Mouse (Mus musculus) liver, embryonic 15.5 days (tissue): ENCODE results near the gene Islr2. TPM values are rescaled to one million over a fixed set of nuclear protein-coding genes. Genes with fewer than 3 reads are reported as not detected.

ENCODE experiments used
- ATAC-seq: fragments of 200-750 bp; cut with Nextera tagmentation; 2 replicates; pipeline ENCODE4 v1.8.0; 2017; ENCODE audit warnings: moderate number of reproducible peaks, mild to moderate bottlenecking, moderate library complexity; ENCODE audit not compliant: insufficient read depth
- H3K27ac ChIP-seq: fragments of 300-500 bp; sonication (generic); replicated peaks from 2 replicates; pipeline ENCODE4 v1.5.1; 2015; ENCODE audit warnings: mild to moderate bottlenecking, inconsistent platforms
- H3K27me3 ChIP-seq: fragments of 300-500 bp; sonication (generic); 2 replicates; pipeline ENCODE4 v1.6.1; 2015; ENCODE audit warnings: mild to moderate bottlenecking, inconsistent platforms
- H3K36me3 ChIP-seq: fragments of 300-500 bp; sonication (generic); replicated peaks from 2 replicates; pipeline ENCODE4 v1.6.1; 2015; ENCODE audit warnings: moderate library complexity, mild to moderate bottlenecking, inconsistent platforms
- H3K4me1 ChIP-seq: fragments of 300-500 bp; sonication (generic); replicated peaks from 2 replicates; pipeline ENCODE4 v1.6.1; 2015; ENCODE audit warnings: inconsistent platforms
- H3K4me2 ChIP-seq: fragments of 300-500 bp; sonication (generic); 2 replicates; pipeline ENCODE4 v1.6.1; 2015; ENCODE audit warnings: moderate library complexity, mild to moderate bottlenecking, inconsistent platforms
- H3K4me3 ChIP-seq: fragments of 300-500 bp; sonication (generic); replicated peaks from 2 replicates; pipeline ENCODE4 v1.5.1; 2015; ENCODE audit warnings: mild to moderate bottlenecking, inconsistent platforms
- H3K9ac ChIP-seq: fragments of 300-500 bp; sonication (generic); 2 replicates; pipeline ENCODE4 v1.6.1; 2015; ENCODE audit warnings: moderate library complexity, mild to moderate bottlenecking, inconsistent platforms
- H3K9me3 ChIP-seq: fragments of 300-500 bp; sonication (generic); replicated peaks from 2 replicates; pipeline ENCODE4 v1.6.1; 2016; ENCODE audit warnings: inconsistent platforms
- WGBS: fragments of 180-500 bp; shearing (Covaris S2); methylation state at CpG from one replicate; pipeline ENCODE4 v1.1.7; 2015; ENCODE audit warnings: mixed read lengths; ENCODE audit not compliant: insufficient replicate concordance; 5-methylcytosine and 5-hydroxymethylcytosine counted together
- polyA plus RNA-seq: library from polyadenylated mRNA; unstranded; fragments of >200 nt; fragmentation: Nextera tagmentation; extraction: Ambion mirVana; gene quantifications from 2 replicates; pipeline ENCODE4 v1.2.1, GENCODE M21; 2015

Gene Islr2
- polyA plus RNA-seq, 1 experiment from 2014 or later: 0.05 TPM

DNA sequence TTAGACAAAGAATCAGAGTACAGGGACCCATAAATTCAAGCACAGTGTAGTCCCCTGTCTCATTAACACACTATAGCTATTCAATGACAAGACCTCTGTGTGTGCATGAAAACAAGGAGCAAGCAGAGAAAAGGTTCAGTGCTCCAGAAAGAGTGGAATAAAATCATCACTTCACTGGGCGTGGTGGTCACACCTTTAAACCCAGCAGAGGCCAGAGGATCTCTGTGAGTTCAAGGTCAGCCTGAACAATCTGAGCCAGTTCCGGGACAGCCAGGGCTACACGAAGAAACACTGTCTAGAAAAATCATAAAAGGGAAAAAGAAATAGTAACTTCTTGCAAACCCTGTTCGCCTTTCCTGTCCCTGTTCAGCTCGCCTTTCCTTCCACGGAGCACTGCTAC lies 39.6 kb upstream of the Islr2 start:
- H3K36me3 ChIP-seq: peaks cover 66% of the 10 kb centered on the region
- peak overlapping the region; percentile 68; the same call in 1 of the 2 replicates for H3K4me2 ChIP-seq
- no peak overlapping the region for H3K4me3 ChIP-seq
- no peak for ATAC-seq
- H3K9ac ChIP-seq: no peak overlapping the region
- H3K9me3 ChIP-seq: no peaks in the 10 kb centered on the region
- H3K4me1 ChIP-seq: peaks cover 68% of the 10 kb centered on the region
- 0 out of 2 replicates have a peak overlapping the region, but pooled peaks have one; percentile 35 for H3K27ac ChIP-seq
- 77% methylated on average over 6 of the region's 6 CpGs for WGBS
- no peaks in the 10 kb centered on the region for H3K27me3 ChIP-seq

DNA sequence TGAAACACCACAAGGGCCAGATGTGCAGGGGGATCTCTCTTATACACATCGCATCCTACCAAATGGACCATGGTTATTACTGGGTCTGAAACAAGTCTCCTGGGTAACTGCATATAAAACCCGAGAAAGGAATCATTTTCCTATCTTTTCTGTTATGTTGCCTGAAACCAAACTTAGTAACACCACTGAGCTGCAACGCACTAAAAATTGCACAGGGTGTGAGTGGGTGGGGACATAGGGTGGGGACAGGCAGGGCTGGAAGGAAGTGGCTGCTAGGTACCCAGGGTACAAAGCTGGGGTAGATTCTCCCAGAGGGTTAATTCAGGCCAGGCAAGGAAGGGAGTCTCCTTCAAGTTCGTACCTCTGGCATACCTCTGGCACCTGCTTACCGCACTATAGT lies 38.6 kb upstream of the Islr2 start:
- H3K9me3 ChIP-seq: no peaks in the 10 kb centered on the region
- no peak for ATAC-seq
- peaks cover 61% of the 10 kb centered on the region for H3K4me1 ChIP-seq
- H3K4me2 ChIP-seq: peak overlapping the region; percentile 68; the same call in 1 of the 2 replicates
- H3K36me3 ChIP-seq: peaks cover 66% of the 10 kb centered on the region
- H3K4me3 ChIP-seq: no peak overlapping the region
- H3K9ac ChIP-seq: no peak overlapping the region
- no peak overlapping the region; the same call in 1 of the 2 replicates for H3K27ac ChIP-seq
- no peaks in the 10 kb centered on the region for H3K27me3 ChIP-seq
- WGBS: 63% methylated on average over 5 of the region's 5 CpGs

DNA sequence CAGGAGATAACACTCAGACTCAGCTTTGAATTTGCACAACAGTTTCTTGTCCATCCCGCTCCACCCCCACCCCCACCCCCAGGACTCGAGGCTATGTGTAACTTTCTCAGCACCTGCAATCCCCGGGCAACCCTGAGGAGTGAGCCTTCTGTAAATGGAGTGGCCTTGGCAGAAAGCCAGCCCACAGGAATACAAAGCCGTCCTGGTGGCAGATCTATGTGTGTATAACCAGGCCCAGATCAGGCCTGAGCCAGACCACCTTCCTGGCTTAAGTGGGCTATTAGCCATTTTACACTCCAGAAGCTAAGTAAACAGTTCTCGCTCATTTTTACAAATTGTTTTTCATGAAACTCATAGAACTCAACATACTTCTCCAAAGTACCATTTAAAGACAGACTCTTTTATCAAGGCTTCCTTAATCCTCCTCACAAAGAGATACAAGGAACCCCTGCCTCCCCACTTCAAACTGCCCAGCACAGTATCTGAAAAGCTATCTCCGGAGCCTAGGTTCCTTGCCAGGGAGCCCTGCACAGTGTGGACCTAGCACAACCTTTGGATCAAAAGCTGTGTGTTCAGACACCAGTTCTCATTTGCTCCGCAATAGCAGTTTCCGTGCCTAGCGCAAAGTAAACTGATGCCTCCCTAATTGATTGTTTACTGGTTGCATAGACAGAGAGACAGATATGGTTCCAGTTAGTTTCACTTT lies 37.8 kb upstream of the Islr2 start:
- 0 out of 2 replicates have a peak overlapping the region, but pooled peaks have one; percentile 4 for H3K4me2 ChIP-seq
- H3K36me3 ChIP-seq: peaks cover 73% of the 10 kb centered on the region
- no peak overlapping the region for H3K9ac ChIP-seq
- H3K27me3 ChIP-seq: no peaks in the 10 kb centered on the region
- H3K9me3 ChIP-seq: no peaks in the 10 kb centered on the region
- no peak overlapping the region for H3K4me3 ChIP-seq
- peaks cover 55% of the 10 kb centered on the region for H3K4me1 ChIP-seq
- peak overlapping the region; percentile 14 for H3K27ac ChIP-seq
- WGBS: 59% methylated on average over 9 of the region's 9 CpGs
- ATAC-seq: no peak

DNA sequence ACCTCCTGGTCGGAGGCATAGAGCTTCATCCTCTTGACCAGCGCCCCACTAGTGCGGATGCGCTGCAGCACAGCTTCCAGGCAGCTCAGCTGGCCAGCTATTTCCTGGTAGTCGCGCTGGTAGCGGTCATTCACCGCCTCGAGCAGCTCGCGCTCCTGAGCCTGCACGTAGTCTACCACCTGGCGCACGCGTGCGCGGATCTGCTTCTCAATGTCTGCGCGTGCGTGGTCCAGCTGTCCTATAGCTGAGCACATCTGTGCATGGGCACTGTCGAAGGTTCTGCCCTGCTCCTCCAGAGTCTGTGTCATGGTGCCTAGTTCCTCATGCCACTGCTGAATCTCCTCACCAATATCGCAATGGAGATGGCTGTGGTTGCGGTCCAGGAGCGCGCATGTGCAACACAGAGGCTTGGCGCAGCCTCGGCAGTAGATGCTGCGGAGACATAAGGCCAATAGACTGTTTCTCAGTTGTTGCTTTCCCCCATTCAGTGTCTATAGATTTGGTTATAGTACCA lies 30.4 kb upstream of the Islr2 start:
- Histone ChIP-seq H3K4me2 (no peak overlapping the region), H3K4me1 (peaks cover 12% of the 10 kb centered on the region), H3K9ac (no peak overlapping the region), H3K4me3 (no peak overlapping the region), H3K27me3 (no peaks in the 10 kb centered on the region), H3K27ac (no peak overlapping the region), H3K9me3 (no peaks in the 10 kb centered on the region), H3K36me3 (peaks cover 79% of the 10 kb centered on the region)
- no peak for ATAC-seq
- 93% methylated on average over 28 of the region's 28 CpGs for WGBS

DNA sequence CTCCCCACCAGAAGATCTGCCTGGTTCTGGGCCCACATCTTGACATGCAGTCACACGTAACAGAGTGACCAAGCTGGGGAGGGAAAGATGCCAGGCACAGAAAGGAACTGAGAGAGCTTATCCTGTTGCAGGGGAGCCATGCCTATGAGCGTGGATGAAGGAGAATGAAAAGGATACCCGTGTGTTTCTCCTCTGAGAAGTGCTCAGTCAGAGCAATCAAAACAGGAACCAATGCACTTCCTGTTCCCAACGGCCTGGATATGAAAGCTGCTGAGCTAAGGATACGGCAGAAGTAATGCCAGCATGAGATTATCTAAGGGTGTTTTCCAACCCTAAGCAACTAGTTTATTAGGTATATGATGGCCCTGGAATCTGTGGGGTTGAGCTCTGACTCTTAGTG lies 28.3 kb upstream of the Islr2 start:
- H3K9me3 ChIP-seq: no peaks in the 10 kb centered on the region
- peaks cover 94% of the 10 kb centered on the region for H3K36me3 ChIP-seq
- H3K4me1 ChIP-seq: peaks cover 12% of the 10 kb centered on the region
- no peak overlapping the region for H3K4me2 ChIP-seq
- H3K27me3 ChIP-seq: no peaks in the 10 kb centered on the region
- 42% methylated on average over 5 of the region's 5 CpGs for WGBS
- H3K4me3 ChIP-seq: no peak overlapping the region
- H3K9ac ChIP-seq: no peak overlapping the region
- H3K27ac ChIP-seq: peak overlapping the region; percentile 71
- peak; percentile 39; the same call in 1 of the 2 replicates for ATAC-seq

DNA sequence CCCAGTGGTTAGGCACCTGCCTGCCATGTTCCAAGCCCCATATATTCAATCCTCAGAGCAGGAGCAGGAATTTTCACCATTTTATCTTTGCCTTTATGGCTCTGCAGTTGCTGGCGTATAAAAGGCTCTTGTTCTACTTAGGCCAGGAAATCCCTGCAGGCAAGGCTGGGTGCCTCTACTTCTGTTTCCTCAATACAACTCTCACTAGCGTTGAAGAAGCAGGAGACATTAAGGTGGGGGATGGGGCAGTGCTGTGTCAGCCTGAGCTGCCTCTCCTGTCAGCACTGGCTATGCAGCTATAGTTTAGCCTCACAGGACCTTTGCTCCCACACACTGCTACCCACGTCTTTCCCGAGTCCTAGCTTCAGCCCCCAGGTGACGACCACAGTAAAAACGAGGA lies 27.6 kb upstream of the Islr2 start:
- ATAC-seq: peak; percentile 38; the same call in 1 of the 2 replicates
- H3K27ac ChIP-seq: peak overlapping the region; percentile 71; the same call in 1 of the 2 replicates
- no peak overlapping the region for H3K9ac ChIP-seq

DNA sequence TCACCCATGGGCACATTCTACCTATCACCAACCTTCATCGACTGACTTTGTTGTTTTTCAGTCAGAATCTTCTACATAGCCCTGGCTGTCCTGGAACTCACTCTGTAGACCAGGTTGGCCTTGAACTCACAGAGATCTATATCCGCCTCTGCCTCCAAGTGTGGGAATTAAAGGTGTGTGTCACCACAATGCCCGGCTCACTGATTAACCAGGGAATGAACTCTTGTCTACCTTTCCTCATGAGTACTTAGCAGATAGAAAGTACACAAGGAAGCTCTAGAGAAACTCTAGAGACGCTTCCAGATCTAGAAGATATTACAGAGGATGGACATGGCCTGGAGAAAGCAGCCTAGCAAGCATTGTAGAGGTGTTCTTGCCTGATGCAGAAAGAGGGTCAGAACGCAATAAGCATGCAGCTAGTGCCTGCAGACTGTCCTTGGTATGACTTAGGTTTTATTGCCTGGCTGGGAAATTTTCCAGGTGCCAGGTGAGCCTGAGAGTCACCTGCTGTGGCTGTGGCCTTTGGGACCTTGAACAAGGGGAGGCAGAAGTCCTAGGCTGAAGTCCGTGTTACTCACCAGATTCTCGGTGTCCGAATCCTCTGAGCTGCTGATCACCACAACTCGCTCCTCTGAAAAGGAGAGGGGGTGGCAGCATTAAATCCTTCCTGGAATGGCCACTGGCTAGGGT lies 24.8 kb upstream of the Islr2 start:
- Histone ChIP-seq H3K27ac (no peak overlapping the region), H3K9me3 (no peaks in the 10 kb centered on the region), H3K4me3 (no peak overlapping the region), H3K4me1 (peaks cover 28% of the 10 kb centered on the region), H3K36me3 (peaks cover 100% of the 10 kb centered on the region), H3K9ac (no peak overlapping the region), H3K4me2 (no peak overlapping the region), H3K27me3 (no peaks in the 10 kb centered on the region)
- ATAC-seq: no peak
- WGBS: 89% methylated on average over 9 of the region's 9 CpGs

More for the DNA sequence above, 27.6 kb upstream of the Islr2 start:
- H3K9me3 ChIP-seq: no peaks in the 10 kb centered on the region
- peaks cover 13% of the 10 kb centered on the region for H3K4me1 ChIP-seq
- H3K4me3 ChIP-seq: no peak overlapping the region
- H3K36me3 ChIP-seq: peaks cover 95% of the 10 kb centered on the region
- WGBS: 57% methylated on average over 6 of the region's 6 CpGs
- no peaks in the 10 kb centered on the region for H3K27me3 ChIP-seq
- no peak overlapping the region for H3K4me2 ChIP-seq

DNA sequence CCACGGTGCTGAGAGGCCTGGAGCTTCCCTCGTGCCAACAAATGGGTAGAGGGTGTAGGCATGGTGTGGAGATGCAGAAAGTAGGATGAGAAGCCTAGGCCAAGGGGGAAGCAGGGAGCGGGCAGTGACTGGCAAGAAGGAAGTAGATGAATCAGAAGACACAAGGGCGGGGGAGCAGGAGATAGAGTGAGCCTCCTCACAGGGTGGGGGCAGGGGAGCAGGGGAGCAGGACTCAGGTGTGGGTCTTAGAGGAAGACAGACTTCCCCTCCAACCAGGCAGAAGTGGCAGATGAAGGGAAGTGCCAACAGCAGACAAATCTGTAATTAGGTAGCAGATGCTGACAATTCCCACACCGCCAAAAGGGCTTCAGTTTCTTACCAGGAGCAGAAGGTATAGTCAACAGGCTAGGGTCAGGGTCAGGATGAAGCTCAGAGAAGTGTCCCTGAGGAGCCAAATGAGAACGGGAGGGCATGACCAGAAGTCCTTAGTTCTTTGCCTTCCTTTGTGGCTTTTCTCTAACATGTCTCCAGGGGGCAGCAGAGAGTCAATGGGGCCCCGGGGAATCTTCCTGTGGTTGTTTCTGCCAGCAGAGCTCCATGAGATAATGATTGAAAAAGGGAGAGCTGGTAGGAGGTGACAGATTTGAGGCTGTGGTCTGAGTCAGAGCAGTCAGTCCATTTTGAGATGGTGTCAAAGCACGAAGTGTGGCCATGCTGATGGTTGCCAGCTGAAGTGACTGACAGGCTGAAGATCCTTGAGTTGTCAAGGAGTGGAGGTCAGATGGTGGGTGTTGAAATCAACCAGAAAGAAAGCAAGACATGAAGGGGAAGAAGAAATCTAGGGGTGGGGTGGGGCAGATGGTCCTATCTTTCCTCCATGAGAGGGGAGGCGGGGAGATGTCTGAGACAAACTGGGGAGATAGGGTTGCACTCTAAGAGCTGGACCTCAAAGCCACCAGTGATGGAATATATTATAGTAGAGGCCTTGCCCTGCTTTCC lies 22.1 kb upstream of the Islr2 start:
- no peak for ATAC-seq
- Histone ChIP-seq H3K27ac (no peak overlapping the region), H3K4me1 (peaks cover 16% of the 10 kb centered on the region), H3K4me3 (no peak overlapping the region), H3K36me3 (peaks cover 100% of the 10 kb centered on the region), H3K4me2 (no peak overlapping the region), H3K9ac (no peak overlapping the region), H3K9me3 (no peaks in the 10 kb centered on the region), H3K27me3 (no peaks in the 10 kb centered on the region)
- WGBS: 40% methylated on average over 9 of the region's 9 CpGs

DNA sequence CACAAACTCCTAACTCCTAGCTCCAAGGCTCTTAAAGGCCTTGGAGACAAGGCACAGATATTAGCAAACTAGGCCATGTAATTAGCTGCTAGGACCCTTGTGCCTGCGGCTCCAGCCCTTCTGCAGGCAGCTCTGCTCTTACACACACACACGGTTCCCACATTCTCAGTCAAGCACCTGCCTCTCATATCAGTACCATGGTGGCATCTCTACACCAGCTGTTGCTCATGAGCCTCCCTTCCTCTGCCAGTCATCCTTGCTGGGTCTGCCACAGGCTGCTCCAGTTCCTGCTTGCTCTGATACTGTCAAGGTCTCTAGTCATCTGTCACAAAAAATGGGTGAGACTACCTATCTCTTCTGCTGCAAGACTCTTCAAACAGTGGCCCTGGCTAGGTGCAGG lies 20.2 kb upstream of the Islr2 start:
- H3K4me2 ChIP-seq: no peak overlapping the region
- WGBS: 78% methylated on average over 2 of the region's 2 CpGs
- H3K4me3 ChIP-seq: no peak overlapping the region
- peaks cover 16% of the 10 kb centered on the region for H3K4me1 ChIP-seq
- no peak overlapping the region for H3K9ac ChIP-seq
- no peaks in the 10 kb centered on the region for H3K9me3 ChIP-seq
- H3K27ac ChIP-seq: no peak overlapping the region
- H3K36me3 ChIP-seq: peaks cover 100% of the 10 kb centered on the region
- no peaks in the 10 kb centered on the region for H3K27me3 ChIP-seq
- no peak for ATAC-seq

DNA sequence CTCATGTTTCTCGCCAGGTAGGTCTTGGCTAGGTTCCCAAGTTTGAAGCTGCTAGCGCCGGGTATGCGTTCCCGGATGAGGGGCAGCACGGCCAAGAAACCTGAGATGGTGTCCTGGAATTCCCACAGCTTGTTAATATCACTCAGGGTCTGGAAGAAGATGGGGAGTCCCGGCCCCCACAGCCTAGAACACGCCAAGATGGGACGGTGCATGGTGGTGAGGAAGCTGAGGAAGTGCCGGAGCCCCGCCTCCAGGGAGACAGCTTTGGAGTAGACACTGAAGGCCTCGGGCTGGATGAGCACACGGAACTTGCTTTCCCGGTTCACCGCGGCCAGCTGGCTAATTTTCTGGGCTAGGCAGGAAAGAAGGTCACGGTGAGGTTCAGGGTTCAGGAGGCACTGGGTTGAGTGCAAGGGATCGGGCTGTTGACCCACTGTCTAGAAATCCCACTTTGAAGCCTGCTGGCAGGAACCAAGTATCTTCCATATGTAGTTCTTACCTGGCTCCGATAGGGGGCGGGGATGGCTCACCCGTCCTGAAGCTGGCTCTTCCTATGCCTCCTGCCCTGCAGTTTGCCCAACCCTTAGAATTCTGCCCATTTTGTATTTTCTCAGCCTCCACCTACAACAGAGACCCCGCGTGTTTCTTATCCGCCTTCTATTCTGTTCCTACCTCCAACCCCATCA lies 16.2 kb upstream of the Islr2 start:
- Histone ChIP-seq H3K27me3 (no peaks in the 10 kb centered on the region), H3K4me2 (no peak overlapping the region), H3K4me3 (no peak overlapping the region), H3K4me1 (peaks cover 12% of the 10 kb centered on the region), H3K9ac (no peak overlapping the region), H3K9me3 (no peaks in the 10 kb centered on the region), H3K27ac (no peak overlapping the region), H3K36me3 (peaks cover 69% of the 10 kb centered on the region)
- ATAC-seq: no peak
- 71% methylated on average over 24 of the region's 24 CpGs for WGBS
